Mouse (Mus musculus): ENCODE measurements around the gene BC049730.

- TF ChIP-seq CTCF (IDR thresholded peaks at IDR 0.05; ENCODE audit: low read depth) = no peak
- TF ChIP-seq EP300 (optimal IDR thresholded peaks at IDR 0.05) = no peak
Measured at GRCm38 (mm10) chr7:24659737-24660357, 49.2 kb upstream of the BC049730 start.
